Mouse (Mus musculus) kidney, adult 9 months (tissue): ENCODE measurements around the gene Milr1.
"Not testable (repeated sequence)": the region's sequence is repeated elsewhere in the genome, so short reads cannot be mapped to it uniquely, and the experiment has no call there.

Experiments used
- DNase-seq: peaks from one replicate; pipeline ENCODE4 v3.0.0; 2022

Gene Milr1

DNA sequence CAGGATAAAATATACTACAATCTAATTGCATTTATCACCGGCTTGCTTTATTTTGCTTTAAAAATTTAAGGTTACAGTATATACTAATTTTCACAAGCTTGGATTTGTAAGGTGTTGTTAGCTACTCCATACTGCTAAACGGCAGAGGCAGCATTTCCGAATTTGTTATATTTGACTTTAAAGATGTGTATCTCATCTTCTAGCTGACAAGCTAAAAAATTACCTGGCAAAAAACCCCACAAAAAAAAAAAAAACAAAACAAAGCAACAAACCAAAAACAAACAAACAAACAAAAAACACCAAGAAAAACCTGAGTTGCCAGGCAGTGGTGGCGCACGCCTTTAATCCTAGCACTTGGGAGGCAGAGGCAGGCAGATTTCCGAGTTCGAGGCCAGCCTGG is 27.1 kb downstream of the Milr1 start:
- no peak for DNase-seq

GRCm38 (mm10) chr11:106778589-106779387 is 27.8 kb downstream of the Milr1 start:
- no peak for DNase-seq

- peak; percentile 95 for DNase-seq
Observed at GRCm38 (mm10) chr11:106779388-106780088, 28.5 kb downstream of the Milr1 start, which contains the start of gene Polg2. TSS of gene Polg2 (minus strand) at chr11:106779537.

DNA sequence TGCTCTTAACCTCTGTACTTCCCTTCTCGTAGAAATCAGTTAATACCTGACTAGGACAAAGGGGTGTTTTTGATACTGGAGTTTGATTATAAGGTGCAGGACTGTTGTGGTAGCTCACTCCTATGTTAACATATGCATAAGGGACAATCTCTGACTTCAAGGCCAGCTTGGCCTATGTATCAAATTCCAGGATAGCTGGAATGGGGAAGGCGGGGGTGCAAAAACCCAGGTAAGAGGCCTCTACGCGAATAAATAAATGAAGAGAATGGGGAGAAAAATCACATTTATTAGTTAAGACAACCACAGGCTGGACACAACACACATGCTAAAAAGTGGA is 29.0 kb downstream of the Milr1 start:
- DNase-seq, result no peak

- no peak for DNase-seq
Observed at GRCm38 (mm10) chr11:106780590-106781220, 29.7 kb downstream of the Milr1 start.

DNA sequence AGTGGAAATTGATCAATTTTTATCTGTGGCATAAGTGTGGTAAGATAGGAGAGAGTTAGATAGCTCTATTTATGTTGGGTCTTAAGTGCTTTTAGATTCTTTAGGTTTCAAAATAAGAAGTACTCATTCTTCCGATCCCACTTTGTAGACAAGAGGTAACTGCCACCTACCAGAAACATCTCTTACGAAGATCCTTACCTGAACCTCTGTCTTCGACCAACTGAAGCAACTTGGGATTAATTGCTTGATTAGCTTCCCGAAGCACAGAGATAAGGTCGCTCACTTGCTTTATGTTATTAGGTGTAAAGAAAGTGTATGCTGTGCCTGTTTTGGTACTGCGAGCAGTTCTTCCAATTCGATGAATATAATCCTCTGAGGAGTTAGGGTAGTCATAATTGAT is 31.2 kb downstream of the Milr1 start:
- DNase-seq, result not testable (repeated sequence)

GRCm38 (mm10) chr11:106782841-106783764 is 32.1 kb downstream of the Milr1 start:
- DNase-seq, result no peak

GRCm38 (mm10) chr11:106784476-106784875 is 33.5 kb downstream of the Milr1 start:
- no peak for DNase-seq

DNA sequence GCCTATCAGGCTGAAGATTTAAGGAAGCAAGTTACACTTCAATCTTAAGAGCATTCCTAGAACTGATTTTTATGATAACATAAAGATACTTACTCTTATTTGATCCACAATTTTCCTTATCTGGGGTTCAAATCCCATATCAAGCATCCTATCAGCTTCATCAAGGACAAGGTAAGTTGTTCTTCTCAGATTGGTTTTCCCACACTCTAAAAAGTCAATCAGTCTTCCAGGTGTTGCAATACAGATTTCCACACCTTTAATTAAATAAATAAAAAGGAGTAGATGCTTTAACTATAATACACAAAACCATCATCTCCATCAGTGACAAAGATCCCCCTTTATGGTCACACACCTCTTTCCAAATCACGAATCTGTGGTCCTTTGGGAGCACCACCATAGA is 34.0 kb downstream of the Milr1 start:
- no peak for DNase-seq

DNA sequence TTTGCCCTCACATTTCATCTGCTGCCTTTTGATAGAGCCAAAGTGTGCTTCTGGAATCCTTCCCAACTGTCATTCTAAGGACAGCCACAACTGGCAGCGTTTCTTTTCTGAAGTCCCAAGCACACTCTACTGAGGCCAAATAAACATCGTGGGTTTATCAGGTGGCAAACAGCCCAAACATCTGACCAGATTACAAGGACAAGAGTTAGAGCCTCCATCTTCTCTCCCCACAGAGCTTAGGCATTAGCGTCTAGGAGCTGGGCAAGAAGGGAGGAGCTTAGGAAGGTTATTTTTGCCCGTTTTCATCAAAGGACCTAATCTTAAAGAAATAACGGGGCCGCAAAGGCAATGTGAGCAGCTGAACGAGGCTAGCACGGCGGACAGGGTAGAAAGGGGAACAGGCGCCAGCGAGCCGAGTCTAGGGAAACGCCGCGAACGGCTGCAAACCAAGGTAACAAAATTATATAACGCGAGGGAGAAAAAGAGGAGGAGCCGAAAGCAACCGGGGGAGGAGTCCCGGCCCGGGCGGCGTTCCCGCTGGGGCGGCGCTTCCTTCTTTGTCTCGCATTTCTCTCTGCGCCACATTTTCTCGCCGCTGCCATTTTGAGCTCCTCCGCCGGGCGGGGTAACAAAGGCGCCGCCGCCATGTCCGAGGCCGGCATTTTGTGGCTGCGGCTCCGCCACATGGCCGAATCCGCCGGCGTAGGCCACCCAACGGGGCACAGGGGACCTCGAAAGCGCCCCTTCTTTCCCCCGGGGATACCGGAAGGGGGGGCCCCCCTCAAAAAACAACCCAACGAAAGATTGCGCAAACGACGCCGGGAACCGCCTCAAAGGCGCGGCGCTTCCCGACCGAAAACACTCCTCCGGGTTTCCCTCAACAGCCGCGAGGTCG is 36.4 kb downstream of the Milr1 start:
- DNase-seq, result peak; percentile 97

GRCm38 (mm10) chr11:106788026-106788774 is 37.2 kb downstream of the Milr1 start:
- DNase-seq, result peak; percentile 98

DNA sequence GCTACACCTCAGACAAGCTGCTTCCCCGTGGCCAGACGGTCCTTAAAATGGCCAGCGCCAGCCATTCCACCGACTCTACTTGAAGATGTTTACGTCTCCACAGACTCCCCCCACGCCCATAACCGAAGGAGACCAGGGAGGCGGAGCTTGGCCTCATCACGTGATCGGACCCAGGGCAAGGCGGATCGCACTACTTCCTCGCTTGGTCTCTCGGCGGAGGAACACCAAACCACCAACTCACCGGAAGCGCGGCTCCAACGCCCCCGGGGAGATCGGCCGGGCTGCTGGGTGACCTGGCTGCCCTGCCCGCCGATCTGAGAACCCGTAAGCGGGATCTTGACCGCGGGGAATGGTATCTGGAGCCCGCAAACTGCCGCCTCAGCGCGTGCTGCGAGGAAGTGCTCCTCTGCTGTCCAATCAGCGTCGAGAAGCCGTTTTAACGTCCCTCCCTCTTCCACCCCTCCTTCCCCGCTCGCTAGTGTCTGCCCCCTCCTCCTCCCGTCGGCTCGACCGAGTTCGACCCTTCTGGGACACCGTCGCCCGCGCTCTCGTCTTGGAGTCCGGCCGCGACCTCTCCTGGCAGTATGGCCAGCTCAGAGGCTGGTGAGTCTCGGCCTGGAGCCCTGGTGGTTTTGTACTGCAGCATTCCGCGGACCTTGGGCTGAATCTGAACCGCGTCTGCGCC is 37.9 kb downstream of the Milr1 start, which contains the start of the genes Ddx5 and Cep95:
TSS of gene Ddx5 (minus strand) at position 411 of the 685 bp plus-strand sequence.
TSS of gene Cep95 (plus strand) at position 478 of the 685 bp plus-strand sequence.
- peak; percentile 99 for DNase-seq

GRCm38 (mm10) chr11:106789649-106790048 is 38.6 kb downstream of the Milr1 start:
- DNase-seq, result no peak

GRCm38 (mm10) chr11:106793846-106794245 is 42.8 kb downstream of the Milr1 start:
- no peak for DNase-seq

DNA sequence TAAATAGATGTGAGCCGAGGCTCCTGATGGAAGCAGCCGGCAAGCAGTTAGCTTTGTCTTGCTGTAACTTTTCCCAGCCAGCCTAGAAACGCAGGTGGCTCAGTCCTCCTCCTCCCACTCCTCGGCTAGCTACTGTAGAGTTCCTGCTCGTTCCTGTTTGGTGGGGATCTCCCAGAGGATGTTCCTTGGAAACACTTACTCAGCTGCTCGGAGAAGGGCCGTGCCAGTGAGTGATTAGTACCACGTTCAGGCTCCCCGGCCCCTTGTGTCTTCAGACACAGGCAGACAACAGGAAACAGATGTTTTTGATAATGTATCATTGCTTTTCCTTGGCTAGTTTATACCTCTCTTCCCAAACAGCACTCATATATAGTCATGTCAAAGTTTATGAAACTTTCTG is 44.7 kb downstream of the Milr1 start:
- no peak for DNase-seq

GRCm38 (mm10) chr11:106802069-106802627 is 51.1 kb downstream of the Milr1 start:
- DNase-seq, result no peak

DNA sequence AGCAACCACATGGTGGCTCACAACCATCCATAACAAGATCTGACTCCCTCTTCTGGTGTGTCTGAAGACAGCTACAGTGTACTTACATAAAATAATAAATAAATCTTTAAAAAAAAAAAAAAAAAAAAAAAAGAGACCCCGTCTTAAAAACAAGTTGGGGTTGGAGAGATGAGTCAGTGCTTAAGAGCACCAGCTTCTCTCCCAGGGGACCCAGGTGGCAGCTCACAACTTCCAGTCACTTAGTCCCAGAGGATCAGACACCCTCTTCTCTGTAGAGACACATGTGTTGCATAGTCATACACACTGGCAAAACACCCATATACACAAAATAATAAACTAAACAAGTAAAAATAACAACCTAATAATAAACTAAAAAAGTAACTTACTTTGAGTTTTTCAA is 56.4 kb downstream of the Milr1 start:
- not testable (repeated sequence) for DNase-seq

DNA sequence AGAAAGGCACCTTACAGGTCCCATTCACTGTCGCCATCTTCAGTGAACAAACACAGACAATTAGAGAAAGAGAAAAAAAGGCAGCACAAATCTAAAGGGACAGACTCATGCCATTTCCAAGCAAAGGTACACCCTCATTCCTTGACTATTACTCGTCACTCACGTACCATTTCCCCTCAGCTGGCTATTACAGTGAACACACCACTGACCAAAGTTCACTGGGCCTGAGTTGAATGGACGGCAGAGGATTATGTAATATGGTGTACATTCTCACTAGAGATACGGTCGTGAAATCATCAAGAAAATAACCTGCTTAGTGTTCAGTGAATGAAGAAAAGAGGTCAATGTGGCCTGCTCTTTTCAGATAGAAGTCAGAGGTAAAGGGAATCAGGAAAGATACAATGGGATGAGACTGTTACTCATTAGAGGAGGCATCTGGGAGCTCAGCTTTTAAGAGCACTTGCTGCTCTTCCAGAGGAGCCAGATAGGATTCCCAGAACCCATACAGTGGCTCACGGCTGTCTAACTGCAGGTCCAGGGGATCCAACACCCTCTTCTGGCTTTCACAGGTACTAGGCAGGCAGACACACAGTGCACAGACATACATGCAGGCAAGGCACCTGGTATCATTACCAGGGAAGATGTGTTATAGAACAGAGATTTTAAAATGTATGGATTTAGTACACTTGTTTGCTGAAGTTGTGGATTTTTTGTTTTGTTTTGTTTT is 61.5 kb downstream of the Milr1 start:
- DNase-seq, result peak; percentile 73
